Mouse (Mus musculus): ENCODE data around the gene Fabp1.

Fabp1 gene

GRCm38 (mm10) chr6:71211917-71212316, 12.3 kb downstream of the Fabp1 start:
- no peak for DNase-seq (ENCODE audit: low read depth, low spot score)

DNA sequence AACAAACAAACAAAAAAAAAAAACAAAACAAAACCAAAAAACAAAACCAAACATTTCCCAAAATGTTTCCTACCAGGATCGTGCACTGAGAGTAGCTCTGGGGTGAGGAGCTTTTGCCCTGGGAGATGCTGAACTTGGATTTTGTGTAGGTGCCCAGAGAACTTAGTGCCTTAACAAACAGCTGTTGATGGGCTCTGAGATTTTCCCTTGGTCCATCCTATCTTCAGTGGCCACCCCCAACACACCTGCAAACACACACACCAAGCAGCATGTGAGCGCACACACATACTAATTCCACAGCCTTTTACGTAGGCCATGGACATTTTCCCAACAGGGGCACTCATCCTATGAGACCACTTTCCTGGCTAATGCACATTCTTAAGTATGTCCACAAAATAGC, 12.8 kb downstream of the Fabp1 start:
- no peak for DNase-seq (ENCODE audit: low read depth, low spot score)

DNA sequence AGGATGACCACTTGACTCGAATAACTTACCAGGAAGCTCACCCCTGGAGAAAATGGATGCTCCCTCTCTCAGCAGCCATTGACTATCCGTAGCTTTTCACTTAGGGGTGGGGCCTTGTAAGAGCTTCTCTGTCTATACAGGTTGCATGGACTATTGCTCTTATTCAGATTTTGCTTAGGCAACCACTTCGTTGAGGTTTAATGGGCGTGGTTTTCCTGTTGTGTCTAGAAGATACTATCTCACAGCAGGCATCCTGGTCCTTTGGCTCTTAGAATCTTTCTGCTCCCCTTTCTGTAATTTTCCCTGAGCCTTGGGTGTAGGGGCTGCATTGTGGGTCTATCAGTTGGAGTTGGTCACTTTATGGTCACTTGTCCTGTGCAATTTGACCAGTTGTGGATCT, 21.9 kb downstream of the Fabp1 start:
- DNase-seq (ENCODE audit: low read depth, low spot score), result no peak

- peak; percentile 15 for DNase-seq (ENCODE audit: low read depth, low spot score)
Observed at GRCm38 (mm10) chr6:71224184-71224943, 24.7 kb downstream of the Fabp1 start.

- no peak for DNase-seq (ENCODE audit: low read depth, low spot score)
Observed at GRCm38 (mm10) chr6:71226544-71226943, 26.9 kb downstream of the Fabp1 start.

GRCm38 (mm10) chr6:71227157-71227770, 27.6 kb downstream of the Fabp1 start:
- DNase-seq (ENCODE audit: low read depth, low spot score), result no peak

- no peak for DNase-seq (ENCODE audit: low read depth, low spot score)
Observed at GRCm38 (mm10) chr6:71235121-71235520, 35.5 kb downstream of the Fabp1 start.

DNA sequence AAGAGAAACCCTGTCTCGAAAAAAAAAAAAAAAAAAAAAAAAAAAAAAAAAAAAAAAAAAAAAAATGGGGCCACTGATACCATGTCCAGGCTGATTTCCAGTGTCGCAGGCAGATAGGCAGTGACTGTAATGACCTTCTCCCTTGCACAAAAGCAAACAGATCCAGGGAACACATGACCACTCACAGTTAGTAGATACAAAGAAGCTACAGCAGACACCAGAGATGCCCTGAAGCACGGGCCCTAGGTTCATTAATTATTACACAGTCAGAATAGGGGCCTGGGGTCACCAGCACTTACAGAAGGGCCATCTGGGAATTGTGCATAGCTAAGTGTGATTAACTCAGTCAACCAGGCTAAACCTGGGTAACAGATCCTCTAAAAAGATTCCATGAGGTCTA, 36.3 kb downstream of the Fabp1 start:
- DNase-seq (ENCODE audit: low read depth, low spot score), result no peak

DNA sequence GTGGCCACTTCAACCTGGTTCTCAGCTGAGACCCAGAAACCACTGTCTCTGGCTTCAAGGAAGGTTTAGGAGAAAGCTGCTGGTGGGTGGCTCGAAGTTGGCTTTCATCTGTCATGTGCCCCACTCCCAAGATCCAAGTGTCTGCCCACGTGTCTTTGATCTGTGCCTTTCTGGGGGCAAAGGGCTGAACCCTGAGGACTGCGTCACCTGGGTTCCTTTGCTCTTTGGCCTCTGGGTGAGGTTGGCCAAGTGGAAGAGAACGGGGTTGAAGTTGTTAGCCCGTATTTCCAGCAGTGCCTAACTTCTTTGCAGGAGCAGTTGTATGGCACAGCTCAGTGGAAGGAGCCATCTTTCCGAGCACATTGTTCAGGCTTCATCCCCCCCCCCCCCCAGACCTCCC, 36.9 kb downstream of the Fabp1 start:
- DNase-seq (ENCODE audit: low read depth, low spot score), result no peak

GRCm38 (mm10) chr6:71237031-71237431, 37.4 kb downstream of the Fabp1 start:
- no peak for DNase-seq (ENCODE audit: low read depth, low spot score)

DNA sequence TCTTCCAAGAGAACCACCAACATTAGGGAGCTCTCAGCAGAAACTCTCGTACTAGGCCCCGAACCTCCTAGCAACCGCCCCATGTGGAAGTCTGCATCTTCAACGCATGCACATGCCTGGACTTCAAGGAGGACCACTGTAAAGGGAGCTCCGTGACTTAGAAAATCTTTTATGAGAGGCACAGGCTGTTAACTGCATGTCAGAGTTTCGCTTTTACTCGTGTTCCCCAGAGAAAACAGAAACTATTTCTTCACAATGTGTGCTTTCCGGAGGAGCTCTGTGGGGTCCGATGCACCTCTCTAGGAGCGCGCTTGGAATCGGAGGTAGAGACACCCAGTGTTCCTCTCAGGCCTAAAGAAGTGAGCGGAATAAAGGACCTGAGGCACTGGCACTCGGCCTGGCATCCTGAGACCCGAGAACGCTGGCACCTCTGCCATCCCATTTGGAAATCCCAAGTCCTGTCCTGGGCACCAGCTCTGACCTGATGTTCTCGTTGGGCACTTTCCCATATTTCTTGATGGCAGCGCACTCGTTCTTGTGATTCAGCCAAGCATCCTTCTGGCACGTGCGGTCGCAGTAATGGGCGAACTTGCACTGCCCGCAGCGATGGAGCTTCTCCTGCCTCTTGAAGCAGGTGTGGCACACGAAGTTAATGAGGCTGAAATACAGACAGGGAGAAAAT, 39.6 kb downstream of the Fabp1 start:
- DNase-seq (ENCODE audit: low read depth, low spot score), result peak; percentile 7

GRCm38 (mm10) chr6:71240831-71241230, 41.2 kb downstream of the Fabp1 start:
- DNase-seq (ENCODE audit: low read depth, low spot score), result no peak

GRCm38 (mm10) chr6:71242811-71243210, 43.2 kb downstream of the Fabp1 start:
- no peak for DNase-seq (ENCODE audit: low read depth, low spot score)

DNA sequence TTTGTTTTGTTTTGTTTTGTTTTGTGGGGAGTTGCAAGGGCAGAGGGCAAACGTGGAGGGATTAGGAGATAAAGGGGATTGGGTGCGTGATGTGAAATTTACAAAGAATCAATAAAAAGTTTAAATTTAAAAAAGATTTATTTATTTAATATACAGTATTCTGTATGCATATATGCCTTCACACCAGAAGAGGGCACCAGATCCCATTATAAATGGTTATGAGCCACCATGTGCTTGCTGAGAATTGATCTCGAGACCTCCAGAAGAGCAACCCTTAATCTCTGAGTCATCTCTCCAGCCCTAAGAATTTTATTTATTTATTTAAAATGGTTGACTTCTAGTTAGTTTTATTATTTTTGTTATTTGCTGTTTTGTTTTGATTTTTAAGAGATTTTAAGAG, 43.6 kb downstream of the Fabp1 start:
- DNase-seq (ENCODE audit: low read depth, low spot score), result no peak

- no peak for DNase-seq (ENCODE audit: low read depth, low spot score)
Observed at GRCm38 (mm10) chr6:71248420-71248819, 48.8 kb downstream of the Fabp1 start.

DNA sequence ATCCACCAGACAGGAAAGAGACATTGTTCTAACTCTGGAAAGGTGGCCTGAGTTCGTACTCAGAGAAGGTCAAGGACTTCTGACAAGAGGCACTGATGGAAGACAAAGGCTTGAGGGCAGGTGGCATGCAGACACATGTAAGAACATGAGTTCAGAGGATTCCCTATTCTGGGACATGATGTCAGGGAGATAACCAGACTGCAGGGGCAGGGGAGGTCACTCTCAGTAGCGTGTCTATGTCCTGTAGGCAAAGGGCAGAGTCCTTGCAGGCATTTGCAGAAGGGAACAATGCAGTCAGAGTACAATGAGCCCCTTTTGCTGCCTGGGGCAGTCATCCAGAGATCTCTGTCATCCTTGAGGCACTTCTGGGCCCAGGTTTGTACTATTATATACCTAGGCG, 50.0 kb downstream of the Fabp1 start:
- DNase-seq (ENCODE audit: low read depth, low spot score), result no peak

GRCm38 (mm10) chr6:71250951-71251350, 51.3 kb downstream of the Fabp1 start:
- DNase-seq (ENCODE audit: low read depth, low spot score), result no peak

- DNase-seq (ENCODE audit: low read depth, low spot score), result no peak
Observed at GRCm38 (mm10) chr6:71254456-71254855, 54.8 kb downstream of the Fabp1 start.
